In genomic region chr14:37271015-37271933, GRCm38 (mm10) we compare ENCODE assay signal across 12 mouse cellular contexts.
DNase-seq lines count a peak whose midpoint lies in the region; ATAC-seq lines count a peak whose summit lies in the region.
"Had no signal": no experiment of that assay in that cellular context is flagged by ENCODE, and none has a peak within 500 bp of the region (broad histone marks: within the 10 kb centered on the region; RNA-seq: fewer than 3 reads in every experiment).

No protein-coding gene starts in this region.

- H3K4me3 ChIP-seq in lung, embryonic 16.5 days (ENCODE audit: low read length) = no peak overlapping the region
- H3K4me3 ChIP-seq in hindbrain, embryonic 10.5 days = no peak overlapping the region
- H3K4me3 ChIP-seq in midbrain, embryonic 10.5 days = no peak overlapping the region
- no peak overlapping the region for H3K4me3 ChIP-seq in stomach, embryonic 16.5 days (replicated peaks; ENCODE audit: low read length)
- H3K4me3 ChIP-seq: embryonic facial prominence, embryonic 15.5 days; heart, embryonic 12.5 days; kidney, embryonic 15.5 days; liver, embryonic 13.5 days had no signal

- intact Hi-C loops in heart, postnatal 25 days (cut with DNase I) = no loop called here

- H3K4me1 ChIP-seq in lung, embryonic 16.5 days (replicated peaks; ENCODE audit: control insufficient read depth, insufficient read depth, low read length) = peaks cover 2% of the 10 kb centered on the region
- H3K4me1 ChIP-seq in hindbrain, embryonic 10.5 days (replicated peaks) = peaks cover 16% of the 10 kb centered on the region
- H3K4me1 ChIP-seq in midbrain, embryonic 10.5 days = peaks cover 23% of the 10 kb centered on the region
- H3K4me1 ChIP-seq in stomach, embryonic 16.5 days (ENCODE audit: control insufficient read depth, insufficient read depth, low read length) = peaks cover 5% of the 10 kb centered on the region; the same call in 1 of the 2 replicates
- H3K4me1 ChIP-seq: liver, embryonic 13.5 days had no signal

- no peaks in the 10 kb centered on the region for H3K36me3 ChIP-seq in lung, embryonic 16.5 days (ENCODE audit: control insufficient read depth, insufficient read depth, low read length)
- no peaks in the 10 kb centered on the region for H3K36me3 ChIP-seq in hindbrain, embryonic 10.5 days
- H3K36me3 ChIP-seq in midbrain, embryonic 10.5 days = no peaks in the 10 kb centered on the region
- H3K36me3 ChIP-seq in stomach, embryonic 16.5 days (ENCODE audit: control insufficient read depth, insufficient read depth, low read length) = no peaks in the 10 kb centered on the region
- H3K36me3 ChIP-seq: embryonic facial prominence, embryonic 15.5 days; heart, embryonic 12.5 days; kidney, embryonic 15.5 days; liver, embryonic 13.5 days had no signal

- WGBS in lung, embryonic 16.5 days = 30% methylated on average over 6 of the region's 6 CpGs
- WGBS in hindbrain, embryonic 10.5 days = 15% methylated on average over 6 of the region's 6 CpGs
- WGBS in midbrain, embryonic 10.5 days = 41% methylated on average over 6 of the region's 6 CpGs
- WGBS in stomach, embryonic 16.5 days = 31% methylated on average over 6 of the region's 6 CpGs

- peak overlapping the region; percentile 79 for H3K27ac ChIP-seq in lung, embryonic 16.5 days (ENCODE audit: low read length)
- H3K27ac ChIP-seq in hindbrain, embryonic 10.5 days = peak overlapping the region; percentile 82
- H3K27ac ChIP-seq in midbrain, embryonic 10.5 days (replicated peaks) = peak overlapping the region; percentile 66
- 0 out of 2 replicates have a peak overlapping the region, but pooled peaks have one; percentile 13 for H3K27ac ChIP-seq in stomach, embryonic 16.5 days (ENCODE audit: low read length)
- H3K27ac ChIP-seq: embryonic facial prominence, embryonic 15.5 days; kidney, embryonic 15.5 days; liver, embryonic 13.5 days had no signal

- no peak overlapping the region for H3K4me2 ChIP-seq in lung, embryonic 16.5 days (ENCODE audit: low read depth, low read length)
- H3K4me2 ChIP-seq in stomach, embryonic 16.5 days (ENCODE audit: low read depth, low read length) = no peak overlapping the region
- H3K4me2 ChIP-seq: embryonic facial prominence, embryonic 15.5 days; heart, embryonic 12.5 days; kidney, embryonic 15.5 days; liver, embryonic 13.5 days had no signal

- no peak overlapping the region for H3K9ac ChIP-seq in lung, embryonic 16.5 days (ENCODE audit: low read length)
- no peak overlapping the region for H3K9ac ChIP-seq in stomach, embryonic 16.5 days (ENCODE audit: low read length)
- H3K9ac ChIP-seq: embryonic facial prominence, embryonic 15.5 days; heart, embryonic 12.5 days; kidney, embryonic 15.5 days; liver, embryonic 13.5 days had no signal

- DNase-seq in lung, adult 18-20 months = no peak
- DNase-seq in hindbrain, embryonic 10.5 days (ENCODE audit: low spot score) = peak; percentile 57
- peak; percentile 23 for DNase-seq in midbrain, embryonic 10.5 days (ENCODE audit: low spot score)
- no peak for DNase-seq in urinary bladder, postnatal 25 days (ENCODE audit: low spot score)
- no peak for DNase-seq in heart, postnatal 25 days (ENCODE audit: low spot score)
- DNase-seq in urinary bladder, postnatal 14 days (ENCODE audit: low spot score) = no peak
- DNase-seq: liver, embryonic 13.5 days had no signal

- ATAC-seq in lung, embryonic 16.5 days (ENCODE audit: low read depth) = peak; percentile 85
- ATAC-seq in stomach, embryonic 16.5 days (ENCODE audit: insufficient read depth, low FRiP score) = no peak

- no peaks in the 10 kb centered on the region for H3K27me3 ChIP-seq in lung, embryonic 16.5 days (ENCODE audit: control insufficient read depth, insufficient read depth, low read depth, low read length)
- no peaks in the 10 kb centered on the region for H3K27me3 ChIP-seq in hindbrain, embryonic 10.5 days (ENCODE audit: insufficient read depth, poor library complexity, severe bottlenecking)
- no peaks in the 10 kb centered on the region for H3K27me3 ChIP-seq in midbrain, embryonic 10.5 days (ENCODE audit: low read depth, poor library complexity, severe bottlenecking)
- no peaks in the 10 kb centered on the region for H3K27me3 ChIP-seq in stomach, embryonic 16.5 days (ENCODE audit: control insufficient read depth, insufficient read depth, low read length)
- H3K27me3 ChIP-seq: embryonic facial prominence, embryonic 15.5 days; heart, embryonic 12.5 days; kidney, embryonic 15.5 days; liver, embryonic 13.5 days had no signal

- no peaks in the 10 kb centered on the region for H3K9me3 ChIP-seq in lung, embryonic 16.5 days (ENCODE audit: control insufficient read depth, low read length)
- no peaks in the 10 kb centered on the region for H3K9me3 ChIP-seq in hindbrain, embryonic 10.5 days
- H3K9me3 ChIP-seq in midbrain, embryonic 10.5 days (replicated peaks) = no peaks in the 10 kb centered on the region
- no peaks in the 10 kb centered on the region for H3K9me3 ChIP-seq in stomach, embryonic 16.5 days (replicated peaks; ENCODE audit: control insufficient read depth, low read length)
- H3K9me3 ChIP-seq: embryonic facial prominence, embryonic 15.5 days; heart, embryonic 12.5 days; kidney, embryonic 15.5 days; liver, embryonic 13.5 days had no signal

Comparison
In these comparisons a context has a peak if more than half of its experiments do, and no peak if none do; other contexts are left out.
1. H3K27ac ChIP-seq: peak in every context shown above with its lines; median percentile 82 in hindbrain, embryonic 10.5 days; 79 in lung, embryonic 16.5 days; 66 in midbrain, embryonic 10.5 days; 13 in stomach, embryonic 16.5 days.
2. DNase-seq: peak in hindbrain, embryonic 10.5 days (single experiment) and midbrain, embryonic 10.5 days (single experiment); none in lung, adult 18-20 months (0 of 2), urinary bladder, postnatal 25 days (single experiment), heart, postnatal 25 days (single experiment) and urinary bladder, postnatal 14 days (single experiment).